Mouse (Mus musculus) midbrain, embryonic 13.5 days (tissue): Measurements from ENCODE around the gene Tln2. TPM values are rescaled to one million over a fixed set of nuclear protein-coding genes. Genes with fewer than 3 reads are reported as not detected.

ENCODE experiments used
- ATAC-seq: fragments of 200-750 bp; cut with Nextera tagmentation; 2 replicates; pipeline ENCODE4 v1.8.0; 2017; ENCODE audit warnings: mild to moderate bottlenecking, moderate TSS enrichment, moderate library complexity
- H3K27ac ChIP-seq: fragments of 300-500 bp; sonication (generic); 2 replicates; pipeline ENCODE4 v1.5.1; 2015; ENCODE audit warnings: inconsistent platforms, mild to moderate bottlenecking, moderate library complexity
- H3K27me3 ChIP-seq: fragments of 300-500 bp; sonication (generic); 2 replicates; pipeline ENCODE4 v1.6.1; 2015; ENCODE audit warnings: mild to moderate bottlenecking, inconsistent platforms
- H3K36me3 ChIP-seq: fragments of 300-500 bp; sonication (generic); 2 replicates; pipeline ENCODE4 v1.6.1; 2015; ENCODE audit warnings: mild to moderate bottlenecking, inconsistent platforms
- H3K4me1 ChIP-seq: fragments of 300-500 bp; sonication (generic); replicated peaks from 2 replicates; pipeline ENCODE4 v1.6.1; 2015; ENCODE audit warnings: inconsistent platforms
- H3K4me2 ChIP-seq: fragments of 300-500 bp; sonication (generic); replicated peaks from 2 replicates; pipeline ENCODE4 v1.6.1; 2015; ENCODE audit warnings: moderate library complexity, mild to moderate bottlenecking, inconsistent platforms
- H3K4me3 ChIP-seq: fragments of 300-500 bp; sonication (generic); replicated peaks from 2 replicates; pipeline ENCODE4 v1.5.1; 2015; ENCODE audit warnings: mild to moderate bottlenecking, inconsistent platforms
- H3K9ac ChIP-seq: fragments of 300-500 bp; sonication (generic); replicated peaks from 2 replicates; pipeline ENCODE4 v1.6.1; 2015; ENCODE audit warnings: mild to moderate bottlenecking, inconsistent platforms
- H3K9me3 ChIP-seq: fragments of 300-500 bp; sonication (generic); 2 replicates; pipeline ENCODE4 v1.6.1; 2016; ENCODE audit warnings: mild to moderate bottlenecking, inconsistent platforms
- WGBS: fragments of 180-500 bp; shearing (Covaris S2); methylation state at CpG from one replicate; pipeline ENCODE4 v1.1.7; 2015; 5-methylcytosine and 5-hydroxymethylcytosine counted together
- polyA plus RNA-seq: library from polyadenylated mRNA; unstranded; fragments of >200 nt; fragmentation: Nextera tagmentation; extraction: Ambion mirVana; gene quantifications from 2 replicates; pipeline ENCODE4 v1.2.1, GENCODE M21; 2015

Gene Tln2
- polyA plus RNA-seq, 1 experiment from 2014 or later, result 16.4 TPM

- H3K9me3 ChIP-seq, result no peaks in the 10 kb centered on the region
- ATAC-seq, result no peak
- no peak overlapping the region for H3K9ac ChIP-seq
- no peak overlapping the region for H3K27ac ChIP-seq
- no peaks in the 10 kb centered on the region; the same call in 1 of the 2 replicates for H3K36me3 ChIP-seq
- no peaks in the 10 kb centered on the region for H3K27me3 ChIP-seq
- no peak overlapping the region for H3K4me3 ChIP-seq
- H3K4me2 ChIP-seq, result no peak overlapping the region
- 91% methylated on average over 10 of the region's 10 CpGs for WGBS
- no peaks in the 10 kb centered on the region for H3K4me1 ChIP-seq
Measured at GRCm38 (mm10) chr9:67247365-67247950, 312.0 kb downstream of the Tln2 start.

- 98% methylated on average over 2 of the region's 2 CpGs for WGBS
- peaks cover under 1% of the 10 kb centered on the region; the same call in 1 of the 2 replicates for H3K36me3 ChIP-seq
Measured at GRCm38 (mm10) chr9:67245265-67245664, 314.2 kb downstream of the Tln2 start.

GRCm38 (mm10) chr9:67241683-67242082, 317.8 kb downstream of the Tln2 start:
- H3K27me3 ChIP-seq, result no peaks in the 10 kb centered on the region
- no peak overlapping the region for H3K4me2 ChIP-seq
- no peak for ATAC-seq
- H3K27ac ChIP-seq, result no peak overlapping the region
- no peaks in the 10 kb centered on the region for H3K4me1 ChIP-seq
- no peak overlapping the region for H3K9ac ChIP-seq
- H3K4me3 ChIP-seq, result no peak overlapping the region
- H3K36me3 ChIP-seq, result peaks cover 7% of the 10 kb centered on the region
- no peaks in the 10 kb centered on the region for H3K9me3 ChIP-seq
- WGBS, result 90% methylated on average over 5 of the region's 5 CpGs

More at GRCm38 (mm10) chr9:67245265-67245664, 314.2 kb downstream of the Tln2 start:
- Histone ChIP-seq H3K4me3 (no peak overlapping the region), H3K4me1 (no peaks in the 10 kb centered on the region), H3K4me2 (no peak overlapping the region), H3K27me3 (no peaks in the 10 kb centered on the region), H3K9ac (no peak overlapping the region), H3K9me3 (no peaks in the 10 kb centered on the region), H3K27ac (no peak overlapping the region)
- ATAC-seq, result no peak

GRCm38 (mm10) chr9:67240456-67240855, 319.0 kb downstream of the Tln2 start:
- Histone ChIP-seq H3K4me1 (no peaks in the 10 kb centered on the region), H3K27me3 (no peaks in the 10 kb centered on the region), H3K4me2 (no peak overlapping the region), H3K9ac (no peak overlapping the region), H3K4me3 (no peak overlapping the region), H3K36me3 (peaks cover 7% of the 10 kb centered on the region), H3K27ac (no peak overlapping the region), H3K9me3 (no peaks in the 10 kb centered on the region)
- WGBS, result 90% methylated on average over 9 of the region's 9 CpGs
- ATAC-seq, result no peak

GRCm38 (mm10) chr9:67236987-67237386, 322.5 kb downstream of the Tln2 start:
- no peak overlapping the region for H3K4me2 ChIP-seq
- no peak overlapping the region for H3K27ac ChIP-seq
- no peaks in the 10 kb centered on the region for H3K9me3 ChIP-seq
- no peak overlapping the region for H3K4me3 ChIP-seq
- H3K36me3 ChIP-seq, result peaks cover 7% of the 10 kb centered on the region; the same call in 1 of the 2 replicates
- ATAC-seq, result no peak
- 71% methylated on average over 3 of the region's 3 CpGs for WGBS
- H3K4me1 ChIP-seq, result no peaks in the 10 kb centered on the region
- H3K9ac ChIP-seq, result no peak overlapping the region
- H3K27me3 ChIP-seq, result no peaks in the 10 kb centered on the region

GRCm38 (mm10) chr9:67235441-67236217, 323.9 kb downstream of the Tln2 start:
- H3K9me3 ChIP-seq, result no peaks in the 10 kb centered on the region
- no peak overlapping the region for H3K27ac ChIP-seq
- H3K4me3 ChIP-seq, result no peak overlapping the region
- no peaks in the 10 kb centered on the region for H3K4me1 ChIP-seq
- peaks cover 7% of the 10 kb centered on the region; the same call in 1 of the 2 replicates for H3K36me3 ChIP-seq
- no peaks in the 10 kb centered on the region for H3K27me3 ChIP-seq
- 92% methylated on average over 12 of the region's 12 CpGs for WGBS
- H3K4me2 ChIP-seq, result no peak overlapping the region
- no peak overlapping the region for H3K9ac ChIP-seq
- no peak for ATAC-seq

- 83% methylated on average over 5 of the region's 5 CpGs for WGBS
- no peak for ATAC-seq
Measured at GRCm38 (mm10) chr9:67229033-67229432, 330.5 kb downstream of the Tln2 start.

GRCm38 (mm10) chr9:67220388-67220787, 339.1 kb downstream of the Tln2 start:
- H3K27ac ChIP-seq, result no peak overlapping the region
- H3K4me2 ChIP-seq, result no peak overlapping the region
- ATAC-seq, result no peak
- WGBS, result 60% methylated on average over 3 of the region's 3 CpGs
- no peak overlapping the region for H3K9ac ChIP-seq
- H3K36me3 ChIP-seq, result 0 out of 2 replicates have a peak, but pooled peaks cover 3% of the 10 kb centered on the region
- H3K27me3 ChIP-seq, result no peaks in the 10 kb centered on the region
- H3K9me3 ChIP-seq, result no peaks in the 10 kb centered on the region
- no peak overlapping the region for H3K4me3 ChIP-seq
- H3K4me1 ChIP-seq, result no peaks in the 10 kb centered on the region

More at GRCm38 (mm10) chr9:67229033-67229432, 330.5 kb downstream of the Tln2 start:
- no peak overlapping the region for H3K27ac ChIP-seq
- H3K9ac ChIP-seq, result no peak overlapping the region
- no peaks in the 10 kb centered on the region for H3K9me3 ChIP-seq
- no peaks in the 10 kb centered on the region for H3K4me1 ChIP-seq
- no peak overlapping the region for H3K4me2 ChIP-seq
- peaks cover 4% of the 10 kb centered on the region; the same call in 1 of the 2 replicates for H3K36me3 ChIP-seq
- H3K4me3 ChIP-seq, result no peak overlapping the region
- H3K27me3 ChIP-seq, result no peaks in the 10 kb centered on the region

GRCm38 (mm10) chr9:67218001-67218400, 341.5 kb downstream of the Tln2 start:
- Histone ChIP-seq H3K9me3 (no peaks in the 10 kb centered on the region), H3K27me3 (no peaks in the 10 kb centered on the region), H3K4me1 (no peaks in the 10 kb centered on the region), H3K4me3 (no peak overlapping the region), H3K9ac (no peak overlapping the region), H3K4me2 (no peak overlapping the region), H3K27ac (no peak overlapping the region), H3K36me3 (0 out of 2 replicates have a peak, but pooled peaks cover 3% of the 10 kb centered on the region)
- no peak for ATAC-seq
- WGBS, result 52% methylated on average over 9 of the region's 9 CpGs

- ATAC-seq, result no peak
- H3K36me3 ChIP-seq, result no peaks in the 10 kb centered on the region
- WGBS, result 92% methylated on average over 3 of the region's 3 CpGs
- H3K9ac ChIP-seq, result no peak overlapping the region
- H3K27me3 ChIP-seq, result no peaks in the 10 kb centered on the region
- H3K4me2 ChIP-seq, result no peak overlapping the region
- H3K9me3 ChIP-seq, result no peaks in the 10 kb centered on the region
- H3K27ac ChIP-seq, result no peak overlapping the region
- H3K4me3 ChIP-seq, result no peak overlapping the region
- H3K4me1 ChIP-seq, result no peaks in the 10 kb centered on the region
Measured at GRCm38 (mm10) chr9:67214191-67214985, 345.1 kb downstream of the Tln2 start.

- ATAC-seq, result no peak
- H3K36me3 ChIP-seq, result no peaks in the 10 kb centered on the region
- no peaks in the 10 kb centered on the region for H3K9me3 ChIP-seq
- no peak overlapping the region for H3K9ac ChIP-seq
- no peak overlapping the region for H3K4me2 ChIP-seq
- 77% methylated on average over 6 of the region's 6 CpGs for WGBS
- no peak overlapping the region for H3K27ac ChIP-seq
- no peak overlapping the region for H3K4me3 ChIP-seq
- no peaks in the 10 kb centered on the region for H3K27me3 ChIP-seq
- H3K4me1 ChIP-seq, result no peaks in the 10 kb centered on the region
Measured at GRCm38 (mm10) chr9:67213275-67213674, 346.2 kb downstream of the Tln2 start.

GRCm38 (mm10) chr9:67211220-67211619, 348.3 kb downstream of the Tln2 start:
- 94% methylated on average over 4 of the region's 4 CpGs for WGBS
- no peaks in the 10 kb centered on the region for H3K36me3 ChIP-seq
- no peak overlapping the region for H3K27ac ChIP-seq
- no peak overlapping the region for H3K9ac ChIP-seq
- no peaks in the 10 kb centered on the region for H3K4me1 ChIP-seq
- H3K27me3 ChIP-seq, result no peaks in the 10 kb centered on the region
- no peak overlapping the region for H3K4me2 ChIP-seq
- no peak for ATAC-seq
- H3K9me3 ChIP-seq, result no peaks in the 10 kb centered on the region
- H3K4me3 ChIP-seq, result no peak overlapping the region
